Mouse (Mus musculus) heart, postnatal 4 days (tissue): ENCODE measurements around the gene Foxb1. TPM values are rescaled to one million over a fixed set of nuclear protein-coding genes. Genes with fewer than 3 reads are reported as not detected.

ENCODE experiments used
- DNase-seq: peaks from one replicate; pipeline ENCODE4 v3.0.0; 2021
- total RNA-seq, 2 experiments: library from RNA; stranded (reverse); gene quantifications; 2 replicates each; pipeline ENCODE4 v1.2.3; 2021

Gene Foxb1
- total RNA-seq, 2 experiments from 2014 or later = not detected

DNA sequence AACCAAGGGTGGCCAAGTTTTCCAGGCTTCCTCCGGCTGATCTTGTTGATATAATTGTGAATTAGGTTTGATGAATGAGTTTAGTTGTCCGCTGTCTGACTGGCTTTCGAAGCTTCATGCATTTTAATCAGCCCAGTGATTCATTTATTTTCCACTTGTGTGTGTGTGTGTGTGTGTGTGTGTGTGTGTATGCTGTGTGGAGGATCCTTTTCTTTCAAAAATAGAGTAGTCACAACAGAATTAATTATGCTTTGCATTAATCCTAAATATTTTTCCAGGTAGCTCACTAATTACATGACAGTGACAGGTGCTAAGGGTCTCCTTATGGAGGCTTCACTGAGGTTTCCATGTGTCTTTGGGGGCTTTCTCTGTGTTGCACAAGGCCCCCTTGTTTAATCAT, 4.3 kb downstream of the Foxb1 start:
- DNase-seq = no peak

DNA sequence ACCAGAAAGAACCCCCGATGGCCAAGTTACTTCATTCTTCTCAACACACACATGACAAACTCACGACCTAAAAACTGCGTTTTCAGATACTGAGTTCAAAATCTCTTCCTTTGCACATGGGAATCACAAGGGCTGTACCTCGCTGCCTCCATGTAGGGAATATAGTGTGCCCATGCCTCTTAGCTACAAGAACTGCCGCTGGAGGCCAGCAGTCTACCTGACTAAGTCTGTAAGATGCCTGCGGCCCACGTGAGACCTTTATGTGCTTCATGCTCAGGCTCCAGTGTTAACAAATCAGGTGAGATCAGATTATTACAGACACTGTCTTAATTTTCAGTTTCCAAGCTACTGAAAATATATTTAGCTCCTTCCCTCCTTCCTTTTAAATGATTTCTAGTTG, 4.7 kb downstream of the Foxb1 start:
- no peak for DNase-seq

DNA sequence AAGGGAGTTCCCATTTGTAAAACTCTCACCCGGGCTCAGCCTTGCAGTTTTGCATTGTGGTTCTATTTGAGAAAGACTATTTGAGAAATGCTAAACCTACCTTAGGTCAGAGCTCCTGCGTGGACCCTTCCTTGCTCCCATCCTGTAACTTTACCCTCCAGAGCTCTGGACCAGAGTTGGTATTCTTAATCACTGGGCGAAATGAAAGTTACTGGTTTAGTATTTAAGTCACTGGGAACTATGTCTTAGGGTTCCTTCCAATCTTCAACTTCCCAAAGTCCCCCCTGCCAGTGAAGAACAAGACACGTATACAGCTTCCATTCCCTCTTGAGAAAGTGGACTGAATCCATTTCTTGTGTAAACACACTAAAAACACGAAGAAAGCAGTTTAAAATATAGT, 5.6 kb downstream of the Foxb1 start:
- no peak for DNase-seq

DNA sequence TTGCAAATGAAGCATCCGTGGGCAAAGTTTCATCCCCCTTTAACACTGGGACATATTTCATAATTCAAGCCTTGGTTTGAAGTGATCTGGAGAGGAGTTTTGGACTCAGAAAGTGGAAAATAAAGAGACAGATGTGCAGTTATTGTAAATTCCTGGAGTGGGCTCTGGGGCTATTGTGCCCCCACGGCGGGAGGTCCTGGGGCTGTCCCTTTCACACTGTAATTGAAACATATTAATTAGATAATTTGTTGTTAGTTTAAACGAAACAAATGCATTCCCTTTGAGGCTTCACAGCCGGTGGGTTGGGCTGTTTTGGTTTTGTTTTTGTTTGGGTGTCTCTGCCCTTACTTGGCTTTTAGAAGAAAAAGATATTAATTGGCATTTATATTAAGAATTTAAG, 6.0 kb downstream of the Foxb1 start:
- no peak for DNase-seq

DNA sequence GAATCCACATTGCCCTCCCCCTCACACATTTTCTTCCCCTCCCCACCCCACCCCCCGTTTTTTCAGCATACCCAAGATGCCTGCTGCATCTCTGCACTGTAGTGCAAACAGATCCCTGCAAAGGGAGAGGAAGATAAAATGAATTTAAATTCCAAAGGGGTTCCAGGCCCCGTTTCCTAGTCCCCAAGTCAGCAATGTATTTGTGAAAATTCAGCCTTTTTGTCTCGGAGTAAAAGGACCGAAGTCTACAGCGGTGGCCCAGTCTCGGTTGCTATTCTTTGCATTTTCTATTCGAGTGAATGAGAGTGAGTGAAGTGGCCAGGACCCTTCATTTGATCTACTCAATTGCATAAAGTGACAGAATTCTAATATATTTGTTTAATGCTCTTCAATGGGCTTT, 6.4 kb downstream of the Foxb1 start:
- no peak for DNase-seq

DNA sequence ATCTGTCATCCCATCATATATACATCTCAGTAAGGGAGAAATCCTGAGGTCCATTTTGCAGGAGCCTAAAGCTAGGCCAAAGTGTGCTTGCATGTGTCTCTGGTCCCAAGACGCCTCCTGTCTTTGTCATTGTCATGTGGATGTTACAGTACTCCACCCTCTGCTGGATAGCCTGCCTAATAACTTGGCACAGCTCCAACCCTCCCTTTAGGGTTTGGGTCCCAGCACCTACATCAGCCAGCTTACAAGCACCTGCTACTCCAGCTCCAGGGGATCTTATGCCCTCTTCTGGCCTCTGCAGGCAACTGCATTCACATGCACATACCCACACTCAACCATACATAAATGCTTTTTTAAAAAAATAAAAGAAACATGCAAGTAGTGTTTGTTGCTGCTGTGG, 12.8 kb downstream of the Foxb1 start:
- DNase-seq = no peak

DNA sequence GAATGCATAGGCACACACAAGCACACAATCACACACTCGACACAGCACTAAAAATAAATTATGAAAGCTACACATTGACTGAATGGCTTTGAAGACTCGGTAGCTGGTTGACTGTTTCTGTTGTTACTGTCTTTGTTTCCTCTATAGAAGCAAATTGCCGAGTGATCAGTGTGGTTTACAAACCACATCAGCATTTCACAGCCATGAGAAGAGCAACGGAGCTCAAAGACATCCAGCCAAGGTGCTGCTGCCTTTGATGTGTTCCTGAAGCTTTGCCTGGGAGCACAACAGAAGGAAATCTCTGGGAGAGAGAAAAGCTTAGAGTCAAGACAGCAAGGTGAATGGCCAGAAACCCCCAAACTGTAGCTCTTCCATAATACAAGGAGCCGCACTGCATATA, 32.0 kb downstream of the Foxb1 start:
- DNase-seq = no peak

DNA sequence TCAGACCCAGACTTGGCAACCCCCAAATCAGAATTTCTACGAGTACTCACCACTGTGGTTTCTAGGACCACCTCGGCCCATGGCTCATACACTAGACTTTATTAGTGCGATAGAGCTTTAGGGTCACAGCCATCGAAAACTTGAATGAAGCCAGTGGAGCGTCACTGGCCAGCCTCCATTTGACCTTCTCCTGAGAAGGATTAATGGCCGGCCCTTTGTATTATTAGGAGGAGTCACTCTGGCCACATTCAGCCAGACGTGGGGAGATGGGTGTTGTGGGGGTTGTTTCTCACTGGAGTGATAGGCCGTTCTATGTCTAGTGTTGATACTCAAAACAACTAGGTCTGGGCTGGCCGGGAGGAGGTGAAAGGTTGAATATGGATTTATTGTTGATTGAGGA, 42.3 kb downstream of the Foxb1 start:
- DNase-seq = no peak

DNA sequence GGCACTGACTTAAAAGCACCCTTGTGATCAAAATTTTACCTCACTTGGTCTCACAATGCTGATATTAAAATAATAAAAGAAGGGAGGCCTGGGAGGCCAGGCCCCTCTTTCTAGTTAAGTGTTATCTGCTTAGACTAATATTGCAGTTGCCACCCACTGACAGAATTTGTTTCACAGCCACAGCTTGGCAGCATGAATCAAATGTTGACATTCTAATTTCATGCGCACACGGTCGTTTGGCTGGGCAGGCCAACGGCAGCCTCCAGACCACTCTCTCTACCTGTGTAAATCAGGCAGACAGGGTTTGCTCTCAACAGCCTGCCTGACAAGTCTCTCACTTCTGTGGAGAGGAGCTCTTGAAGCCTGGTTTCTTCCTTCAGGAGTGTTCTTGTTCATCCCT, 44.4 kb downstream of the Foxb1 start:
- no peak for DNase-seq

DNA sequence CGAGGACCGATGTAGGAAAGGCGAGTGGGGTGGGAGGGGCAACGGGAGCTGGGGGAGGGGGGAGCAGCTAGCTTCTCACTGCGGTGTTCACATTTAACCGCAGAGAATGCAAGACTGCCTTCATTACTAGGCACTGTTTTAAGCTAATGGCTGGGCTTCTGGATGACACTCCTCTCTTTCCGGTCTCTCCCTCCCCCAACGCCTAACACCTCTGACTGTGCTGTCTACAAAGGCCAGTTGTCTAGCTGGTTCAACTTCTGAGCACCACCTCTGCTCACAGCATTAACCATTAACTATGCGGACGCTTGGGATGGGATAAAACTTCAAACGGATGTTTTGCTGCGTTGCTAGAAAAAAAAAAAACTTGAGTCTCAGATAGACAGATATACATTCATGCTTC, 45.3 kb downstream of the Foxb1 start:
- no peak for DNase-seq

DNA sequence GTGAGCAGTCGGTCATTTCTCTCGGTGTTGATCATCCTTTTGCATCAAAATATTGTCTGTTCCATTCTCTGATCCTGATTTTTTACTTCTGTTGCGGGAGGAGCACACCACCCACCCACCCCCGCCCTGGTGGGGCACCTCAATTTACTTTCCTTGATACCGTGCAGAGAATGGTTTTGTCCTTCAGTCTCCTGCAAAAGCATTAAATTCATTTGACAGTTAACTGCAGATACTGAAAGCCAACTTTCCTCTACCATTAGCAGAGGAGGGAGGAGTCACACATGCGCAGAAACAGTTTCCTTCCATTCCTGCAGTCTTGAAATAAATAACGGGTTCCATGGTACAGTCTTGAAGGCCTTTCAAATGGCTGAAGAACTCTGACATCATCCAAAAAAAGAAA, 46.4 kb downstream of the Foxb1 start:
- no peak for DNase-seq

DNA sequence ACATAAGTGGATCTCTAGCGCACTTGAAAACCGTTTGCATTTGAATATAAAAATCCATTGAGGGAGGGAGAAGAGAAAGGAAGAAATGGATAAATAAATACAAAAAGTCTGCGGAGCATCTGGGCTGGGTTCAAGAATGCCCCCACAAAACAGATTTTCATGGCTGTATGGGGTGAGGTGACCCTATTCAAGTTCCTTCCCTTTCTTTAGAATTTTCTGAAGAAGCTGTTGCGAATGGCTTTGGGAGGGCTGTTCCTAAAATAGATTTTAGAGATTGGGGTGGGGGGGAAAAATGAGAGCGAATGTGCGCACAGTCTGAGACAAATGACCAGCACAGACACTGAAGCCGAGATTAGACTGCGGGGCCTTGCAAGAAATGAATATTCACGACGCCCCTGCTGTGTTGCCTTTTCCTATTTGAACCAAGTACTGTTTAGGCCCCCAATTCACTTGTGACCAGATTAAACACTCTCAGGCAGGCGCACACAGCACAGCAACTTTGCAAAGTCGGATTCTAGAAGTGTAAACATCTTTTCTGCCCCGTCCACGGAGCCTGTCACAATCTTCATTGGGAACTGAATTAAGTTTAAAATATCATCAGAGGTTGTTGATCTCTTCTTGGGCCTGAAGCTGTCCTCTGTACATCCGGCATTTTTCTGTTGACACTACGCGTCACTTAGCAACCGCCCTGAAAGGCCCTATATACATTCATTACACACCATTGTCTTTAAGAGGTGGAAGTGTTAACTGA, 47.0 kb downstream of the Foxb1 start:
- DNase-seq = no peak

DNA sequence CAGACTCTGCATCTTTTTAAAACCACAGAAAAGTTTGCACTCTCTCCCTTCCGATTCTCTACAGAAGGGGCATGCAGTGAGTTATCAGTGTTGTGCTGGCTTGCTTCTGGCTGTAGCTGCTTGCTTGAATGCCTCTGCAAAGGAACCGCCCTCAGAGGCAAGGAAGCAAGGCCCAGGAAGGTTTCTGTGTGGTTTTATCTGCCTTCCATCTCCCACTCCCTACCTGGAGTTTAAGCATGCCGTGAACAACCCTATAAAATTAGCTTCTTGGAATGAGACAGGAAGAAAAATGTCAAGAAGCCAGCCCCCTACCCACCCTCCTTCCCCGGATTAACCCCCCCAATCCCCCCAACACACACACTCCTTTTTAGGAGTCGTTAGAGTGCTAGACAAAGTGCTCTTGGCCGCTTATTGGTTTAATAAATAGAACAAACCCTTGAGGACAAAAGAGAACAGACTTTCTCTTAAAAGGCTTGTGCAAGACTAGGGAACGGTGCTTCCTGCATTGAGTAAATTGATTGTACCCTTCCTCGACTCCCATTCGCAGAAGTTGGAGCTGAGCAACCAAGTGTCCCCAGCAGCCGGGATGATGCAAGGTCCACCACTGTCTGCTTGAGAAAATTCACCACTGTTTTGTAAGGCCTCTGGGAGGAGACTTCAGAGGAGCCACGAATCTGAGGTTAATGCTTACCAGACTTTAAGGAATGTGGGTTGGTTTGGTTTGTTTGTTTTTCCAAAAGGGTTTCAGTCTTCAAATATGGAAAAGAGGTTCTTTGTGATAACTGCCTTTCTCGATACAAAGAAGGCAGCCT, 47.8 kb downstream of the Foxb1 start:
- no peak for DNase-seq

Other genes with a start within 250 kb of the Foxb1 start
- gene Bnip2, start 228.5 kb upstream of the Foxb1 start, total RNA-seq = 100 to 1,000 TPM; 105 to 107 TPM